Mouse (Mus musculus): ENCODE results near the gene Lst1. TPM values are rescaled to one million over a fixed set of nuclear protein-coding genes. Genes with fewer than 3 reads are reported as not detected.

Lst1 gene
- total and polyA plus RNA-seq, 3 experiments = 2.9 to 8.5 (median 8.4) TPM

GRCm38 (mm10) chr17:35152121-35152520 is 36.1 kb downstream of the Lst1 start:
- Histone ChIP-seq H3K36me3 (replicated peaks in 1 of 2; ENCODE audit: control insufficient read depth in 1 of 2, insufficient read depth in 1 of 2, low read length in 1 of 2) (peaks cover 89 to 93% of the 10 kb centered on the region in 2 experiments), H3K4me1 (ENCODE audit: control insufficient read depth in 1 of 2, insufficient read depth in 2 of 2) (no peaks in the 10 kb centered on the region), H3K27ac (ENCODE audit: insufficient read depth, low read depth) (no peak overlapping the region), H3K4me3 (replicated peaks in 1 of 3; ENCODE audit: low read depth in 2 of 3, low read length in 2 of 3, poor library complexity in 1 of 3) (no peak overlapping the region), H3K79me2 (replicated peaks; ENCODE audit: control insufficient read depth, extremely low read depth, insufficient read depth, poor library complexity, severe bottlenecking) (peaks cover 5% of the 10 kb centered on the region), H3K4me2 (ENCODE audit: insufficient read depth, low read depth, poor library complexity, severe bottlenecking) (no peak overlapping the region), H3K9ac (ENCODE audit: insufficient read depth, low read depth) (no peak overlapping the region), H3K9me3 (replicated peaks; ENCODE audit: low read length) (no peaks in the 10 kb centered on the region), H3K27me3 (replicated peaks) (no peaks in the 10 kb centered on the region)
- dilution Hi-C loops (cut with MboI; ENCODE audit: extremely low pct_ligation_motif_present, extremely low pct_unique_long_range_greater_than_20kb, low sequenced_read_pairs) (no loop called here), in situ Hi-C loops (cut with MboI; ENCODE audit: low pct_ligation_motif_present, low pct_unique_long_range_greater_than_20kb, low sequenced_read_pairs) (no loop called here)
- no peak for DNase-seq (ENCODE audit: extremely low read depth)
- TF ChIP-seq ZNF384 (IDR thresholded peaks at IDR 0.05; ENCODE audit: low read depth, low read length) (no peak), IRF4 (IDR thresholded peaks at IDR 0.05; ENCODE audit: low read depth, low read length) (no peak), SIN3A (IDR thresholded peaks at IDR 0.05; ENCODE audit: low read length) (no peak), HCFC1 (IDR thresholded peaks at IDR 0.05; ENCODE audit: low read depth, low read length) (no peak), ZMIZ1 (IDR thresholded peaks at IDR 0.05; ENCODE audit: low read depth, low read length) (no peak), ZC3H11A (IDR thresholded peaks at IDR 0.05; ENCODE audit: low read depth, low read length) (no peak), MAX (IDR thresholded peaks at IDR 0.05; ENCODE audit: low read length) (no peak), ELF1 (IDR thresholded peaks at IDR 0.05; ENCODE audit: low read depth, low read length) (no peak), TCF12 (IDR thresholded peaks at IDR 0.05; ENCODE audit: low read depth, low read length) (no peak), UBTF (IDR thresholded peaks at IDR 0.05; ENCODE audit: low read depth, low read length) (no peak), CHD2 (IDR thresholded peaks at IDR 0.05; ENCODE audit: low read length) (no peak), KAT2A (IDR thresholded peaks at IDR 0.05; ENCODE audit: insufficient replicate concordance, low read length) (no peak), USF2 (conservative IDR thresholded peaks at IDR 0.05; ENCODE audit: low read depth, low read length) (no peak), MXI1 (IDR thresholded peaks at IDR 0.05; ENCODE audit: low read depth, low read length) (no peak), ETS1 (conservative IDR thresholded peaks at IDR 0.05; ENCODE audit: low read depth, low read length) (no peak)

- no peak overlapping the region for H3K27ac ChIP-seq (ENCODE audit: insufficient read depth, low read depth)
- H3K4me3 ChIP-seq (replicated peaks in 1 of 3; ENCODE audit: low read depth in 2 of 3, low read length in 2 of 3, poor library complexity in 1 of 3) = no peak overlapping the region
- TF ChIP-seq POLR2A (IDR thresholded peaks at IDR 0.05; ENCODE audit: low read depth, low read length) (0 out of 2 replicates have a peak, but pooled peaks have one; percentile 42), MEF2A (IDR thresholded peaks at IDR 0.05; ENCODE audit: borderline replicate concordance, low read depth, low read length) (no peak), SMC3 (IDR thresholded peaks at IDR 0.05; ENCODE audit: low read depth, low read length) (no peak), ZNF384 (IDR thresholded peaks at IDR 0.05; ENCODE audit: low read depth, low read length) (no peak), TBP (conservative IDR thresholded peaks at IDR 0.05; ENCODE audit: low read depth, low read length) (no peak), KAT2A (IDR thresholded peaks at IDR 0.05; ENCODE audit: insufficient replicate concordance, low read length) (no peak), NELFE (IDR thresholded peaks at IDR 0.05; ENCODE audit: low read depth, low read length) (no peak), POLR2AphosphoS2 (IDR thresholded peaks at IDR 0.05; ENCODE audit: low read depth, low read length) (peak; percentile 93; the same call in 1 of the 2 replicates), MXI1 (IDR thresholded peaks at IDR 0.05; ENCODE audit: low read depth, low read length) (no peak), UBTF (IDR thresholded peaks at IDR 0.05; ENCODE audit: low read depth, low read length) (no peak)
- H3K9ac ChIP-seq (ENCODE audit: insufficient read depth, low read depth) = no peak overlapping the region
- no peaks in the 10 kb centered on the region for H3K27me3 ChIP-seq (replicated peaks)
- H3K4me1 ChIP-seq (ENCODE audit: control insufficient read depth in 1 of 2, insufficient read depth in 2 of 2) = no peaks in the 10 kb centered on the region
- H3K79me2 ChIP-seq (replicated peaks; ENCODE audit: control insufficient read depth, extremely low read depth, insufficient read depth, poor library complexity, severe bottlenecking) = no peaks in the 10 kb centered on the region; the same call in 1 of the 2 replicates
- no peak for DNase-seq (ENCODE audit: extremely low read depth)
- dilution Hi-C loops (cut with MboI; ENCODE audit: extremely low pct_ligation_motif_present, extremely low pct_unique_long_range_greater_than_20kb, low sequenced_read_pairs) = no loop called here
- peaks cover 4% of the 10 kb centered on the region for H3K9me3 ChIP-seq (replicated peaks; ENCODE audit: low read length)
- in situ Hi-C loops (cut with MboI; ENCODE audit: low pct_ligation_motif_present, low pct_unique_long_range_greater_than_20kb, low sequenced_read_pairs) = no loop called here
- peaks cover 86 to 92% of the 10 kb centered on the region in 2 experiments for H3K36me3 ChIP-seq (replicated peaks in 1 of 2; ENCODE audit: control insufficient read depth in 1 of 2, insufficient read depth in 1 of 2, low read length in 1 of 2)
- no peak overlapping the region for H3K4me2 ChIP-seq (ENCODE audit: insufficient read depth, low read depth, poor library complexity, severe bottlenecking)
Observed at GRCm38 (mm10) chr17:35147922-35148639, 40.2 kb downstream of the Lst1 start.

All from CH12.LX (cell line).